Mouse (Mus musculus) spleen, adult 2 months (tissue): ENCODE results near the gene Meox1. TPM values are rescaled to one million over a fixed set of nuclear protein-coding genes. Genes with fewer than 3 reads are reported as not detected.

Experiments used
- DNase-seq, 2 experiments: peaks; one replicate each; pipeline versions ENCODE4 v3.0.0 to v3.0.0-alpha.2; 2012 to 2021; ENCODE audit warnings: low spot score in 2 of 2, low read depth in 1 of 2
- H3K27ac ChIP-seq: fragments of 200-500 bp; 2 replicates; pipeline ENCODE4 v1.5.1; 2012; ENCODE audit warnings: low read length, inconsistent platforms; ENCODE audit not compliant: insufficient read depth
- H3K27me3 ChIP-seq: fragments of 200-500 bp; 2 replicates; pipeline ENCODE4 v1.6.1; 2012; ENCODE audit warnings: mild to moderate bottlenecking, moderate library complexity, low read length, inconsistent platforms; ENCODE audit not compliant: control insufficient read depth, insufficient read depth
- H3K36me3 ChIP-seq: fragments of 200-500 bp; 2 replicates; pipeline ENCODE4 v1.6.1; 2012; ENCODE audit warnings: mild to moderate bottlenecking, low read length, inconsistent platforms; ENCODE audit not compliant: control insufficient read depth, insufficient read depth
- H3K4me1 ChIP-seq: fragments of 200-500 bp; 2 replicates; pipeline ENCODE4 v1.6.1; 2011; ENCODE audit warnings: inconsistent platforms; ENCODE audit not compliant: control insufficient read depth, insufficient read depth, insufficient read length
- H3K4me3 ChIP-seq: fragments of 200-500 bp; 2 replicates; pipeline ENCODE4 v1.5.1; 2011; ENCODE audit warnings: mild to moderate bottlenecking, inconsistent platforms; ENCODE audit not compliant: insufficient read depth, insufficient read length; ENCODE audit errors: extremely low read depth
- CTCF ChIP-seq: fragments of 200-500 bp; IDR thresholded peaks from 2 replicates; pipeline ENCODE4 v1.5.1; 2011; ENCODE audit warnings: mild to moderate bottlenecking, inconsistent platforms; ENCODE audit not compliant: insufficient read depth, insufficient read length, insufficient replicate concordance; ENCODE audit errors: extremely low read depth
- POLR2A ChIP-seq: fragments of 200-500 bp; IDR thresholded peaks from 2 replicates; pipeline ENCODE4 v1.6.1; 2011; ENCODE audit warnings: low read depth, low read length, inconsistent platforms
- WGBS: fragments of 180-500 bp; shearing (Covaris S2); methylation state at CpG from one replicate; pipeline ENCODE4 v1.1.7; 2018; 5-methylcytosine and 5-hydroxymethylcytosine counted together
- polyA plus RNA-seq: library from polyadenylated mRNA; depleted of rRNA; stranded (reverse); fragments of >200 nt; gene quantifications from 2 replicates; pipeline ENCODE4 v1.2.3, GENCODE M21; 2012

Meox1 gene
- polyA plus RNA-seq, 1 experiment, result 0.40 TPM

- no peak for DNase-seq
- TF ChIP-seq CTCF (no peak), POLR2A (no peak)
- WGBS, result 75% methylated on average over 9 of the region's 9 CpGs
Measured at GRCm38 (mm10) chr11:101855950-101856712, 38.0 kb downstream of the Meox1 start.

GRCm38 (mm10) chr11:101851042-101851441 lies 43.1 kb downstream of the Meox1 start:
- Histone ChIP-seq H3K36me3 (no peaks in the 10 kb centered on the region), H3K4me1 (no peaks in the 10 kb centered on the region), H3K4me3 (no peak overlapping the region), H3K27me3 (no peaks in the 10 kb centered on the region), H3K27ac (no peak overlapping the region)
- WGBS, result 84% methylated on average over 7 of the region's 7 CpGs
- TF ChIP-seq POLR2A, result no peak
- TF ChIP-seq CTCF, result no peak
- DNase-seq, result no peak

More at GRCm38 (mm10) chr11:101855950-101856712, 38.0 kb downstream of the Meox1 start:
- Histone ChIP-seq H3K27me3 (no peaks in the 10 kb centered on the region), H3K4me3 (no peak overlapping the region), H3K36me3 (no peaks in the 10 kb centered on the region), H3K4me1 (no peaks in the 10 kb centered on the region), H3K27ac (no peak overlapping the region)

GRCm38 (mm10) chr11:101849286-101849685 lies 44.9 kb downstream of the Meox1 start:
- Histone ChIP-seq H3K36me3 (no peaks in the 10 kb centered on the region), H3K27ac (no peak overlapping the region), H3K27me3 (no peaks in the 10 kb centered on the region), H3K4me1 (no peaks in the 10 kb centered on the region), H3K4me3 (no peak overlapping the region)
- WGBS, result 77% methylated on average over 4 of the region's 4 CpGs
- DNase-seq, result no peak
- TF ChIP-seq POLR2A (no peak), CTCF (no peak)

- DNase-seq, result no peak
- TF ChIP-seq CTCF (no peak), POLR2A (no peak)
- Histone ChIP-seq H3K36me3 (no peaks in the 10 kb centered on the region), H3K4me1 (no peaks in the 10 kb centered on the region), H3K4me3 (no peak overlapping the region), H3K27ac (no peak overlapping the region), H3K27me3 (no peaks in the 10 kb centered on the region)
- WGBS, result 86% methylated on average over 5 of the region's 5 CpGs
Measured at GRCm38 (mm10) chr11:101847509-101847908, 46.7 kb downstream of the Meox1 start.

- no peak for DNase-seq
- Histone ChIP-seq H3K36me3 (no peaks in the 10 kb centered on the region), H3K27ac (no peak overlapping the region), H3K4me3 (no peak overlapping the region), H3K4me1 (no peaks in the 10 kb centered on the region), H3K27me3 (no peaks in the 10 kb centered on the region)
- TF ChIP-seq POLR2A (no peak), CTCF (no peak)
- WGBS, result 79% methylated on average over 3 of the region's 3 CpGs
Measured at GRCm38 (mm10) chr11:101842773-101843163, 51.4 kb downstream of the Meox1 start.

- no peak for DNase-seq
- Histone ChIP-seq H3K4me3 (no peak overlapping the region), H3K27ac (no peak overlapping the region), H3K36me3 (no peaks in the 10 kb centered on the region), H3K27me3 (no peaks in the 10 kb centered on the region), H3K4me1 (no peaks in the 10 kb centered on the region)
- 86% methylated on average over 15 of the region's 15 CpGs for WGBS
- no peak for TF ChIP-seq CTCF
- no peak for TF ChIP-seq POLR2A
Measured at GRCm38 (mm10) chr11:101841998-101842772, 52.0 kb downstream of the Meox1 start.
